Mouse (Mus musculus) liver, embryonic 12.5 days (tissue): ENCODE measurements around the gene Mdm2. TPM values are rescaled to one million over a fixed set of nuclear protein-coding genes. Genes with fewer than 3 reads are reported as not detected.
"Not testable (repeated sequence)": the region's sequence is repeated elsewhere in the genome, so short reads cannot be mapped to it uniquely, and the experiment has no call there.

Source experiments
- ATAC-seq: fragments of 200-750 bp; cut with Nextera tagmentation; 2 replicates; pipeline ENCODE4 v1.8.0; 2017; ENCODE audit warnings: moderate number of reproducible peaks, mild to moderate bottlenecking, moderate library complexity
- H3K27ac ChIP-seq: fragments of 300-500 bp; sonication (generic); 2 replicates; pipeline ENCODE4 v1.5.1; 2016; ENCODE audit warnings: mild to moderate bottlenecking
- H3K27me3 ChIP-seq: fragments of 300-500 bp; sonication (generic); replicated peaks from 2 replicates; pipeline ENCODE4 v1.6.1; 2016; ENCODE audit warnings: mild to moderate bottlenecking, moderate library complexity
- H3K36me3 ChIP-seq: fragments of 300-500 bp; sonication (generic); 2 replicates; pipeline ENCODE4 v1.6.1; 2016; ENCODE audit warnings: mild to moderate bottlenecking, moderate library complexity
- H3K4me1 ChIP-seq: fragments of 300-500 bp; sonication (generic); 2 replicates; pipeline ENCODE4 v1.6.1; 2016
- H3K4me2 ChIP-seq: fragments of 300-500 bp; sonication (generic); 2 replicates; pipeline ENCODE4 v1.6.1; 2016; ENCODE audit warnings: mild to moderate bottlenecking, moderate library complexity
- H3K4me3 ChIP-seq: fragments of 300-500 bp; sonication (generic); 2 replicates; pipeline ENCODE4 v1.5.1; 2016; ENCODE audit warnings: mild to moderate bottlenecking, moderate library complexity
- H3K9ac ChIP-seq: fragments of 300-500 bp; sonication (generic); 2 replicates; pipeline ENCODE4 v1.6.1; 2016; ENCODE audit warnings: mild to moderate bottlenecking, moderate library complexity
- H3K9me3 ChIP-seq: fragments of 300-500 bp; sonication (generic); replicated peaks from 2 replicates; pipeline ENCODE4 v1.6.1; 2016; ENCODE audit warnings: mild to moderate bottlenecking, moderate library complexity
- WGBS: fragments of 180-500 bp; shearing (Covaris S2); methylation state at CpG from one replicate; pipeline ENCODE4 v1.1.7; 2016; ENCODE audit not compliant: insufficient replicate concordance; 5-methylcytosine and 5-hydroxymethylcytosine counted together
- polyA plus RNA-seq: library from polyadenylated mRNA; unstranded; fragments of >200 nt; fragmentation: Nextera tagmentation; extraction: Ambion mirVana; gene quantifications from 2 replicates; pipeline ENCODE4 v1.2.1, GENCODE M21; 2016

Gene Mdm2
- polyA plus RNA-seq, 1 experiment from 2014 or later = 36.9 TPM

- H3K36me3 ChIP-seq = peaks cover 32% of the 10 kb centered on the region
- not testable (repeated sequence) for H3K27ac ChIP-seq, ATAC-seq, H3K9ac ChIP-seq, H3K9me3 ChIP-seq, H3K4me3 ChIP-seq, H3K4me2 ChIP-seq
- H3K27me3 ChIP-seq = peaks cover 11% of the 10 kb centered on the region; the same call in 1 of the 2 replicates
- WGBS = 81% methylated on average over 8 of the region's 8 CpGs
- H3K4me1 ChIP-seq = peaks cover 24% of the 10 kb centered on the region
Observed at GRCm38 (mm10) chr10:117737498-117737897, 26.9 kb upstream of the Mdm2 start.

GRCm38 (mm10) chr10:117737075-117737474 is 26.5 kb upstream of the Mdm2 start:
- Histone ChIP-seq H3K9ac (no peak overlapping the region), H3K27ac (no peak overlapping the region), H3K36me3 (peaks cover 32% of the 10 kb centered on the region), H3K4me1 (peaks cover 28% of the 10 kb centered on the region), H3K27me3 (peaks cover 11% of the 10 kb centered on the region; the same call in 1 of the 2 replicates), H3K4me3 (no peak overlapping the region), H3K9me3 (no peaks in the 10 kb centered on the region), H3K4me2 (no peak overlapping the region)
- 78% methylated on average over 4 of the region's 4 CpGs for WGBS
- ATAC-seq = no peak

GRCm38 (mm10) chr10:117736573-117736972 is 26.0 kb upstream of the Mdm2 start:
- 80% methylated on average over 5 of the region's 5 CpGs for WGBS
- H3K36me3 ChIP-seq = peaks cover 32% of the 10 kb centered on the region

GRCm38 (mm10) chr10:117735396-117735795 is 24.8 kb upstream of the Mdm2 start:
- Histone ChIP-seq H3K4me1 (peaks cover 44% of the 10 kb centered on the region), H3K36me3 (peaks cover 32% of the 10 kb centered on the region), H3K27me3 (peaks cover 11% of the 10 kb centered on the region; the same call in 1 of the 2 replicates)
- not testable (repeated sequence) for H3K4me2 ChIP-seq, ATAC-seq, H3K9me3 ChIP-seq, H3K9ac ChIP-seq, H3K4me3 ChIP-seq, H3K27ac ChIP-seq
- 86% methylated on average over 12 of the region's 12 CpGs for WGBS

More at GRCm38 (mm10) chr10:117736573-117736972, 26.0 kb upstream of the Mdm2 start:
- Histone ChIP-seq H3K27me3 (peaks cover 11% of the 10 kb centered on the region; the same call in 1 of the 2 replicates), H3K4me2 (no peak overlapping the region), H3K4me3 (no peak overlapping the region), H3K4me1 (peaks cover 33% of the 10 kb centered on the region), H3K9ac (no peak overlapping the region), H3K9me3 (no peaks in the 10 kb centered on the region), H3K27ac (no peak overlapping the region)
- no peak for ATAC-seq

GRCm38 (mm10) chr10:117734104-117734852 is 23.7 kb upstream of the Mdm2 start:
- Histone ChIP-seq H3K27me3 (peaks cover 11% of the 10 kb centered on the region; the same call in 1 of the 2 replicates), H3K4me1 (peaks cover 44% of the 10 kb centered on the region), H3K36me3 (peaks cover 24% of the 10 kb centered on the region)
- H3K4me2 ChIP-seq, ATAC-seq, H3K9me3 ChIP-seq, H3K4me3 ChIP-seq, H3K9ac ChIP-seq, H3K27ac ChIP-seq: not testable (repeated sequence)
- WGBS = 57% methylated on average over 10 of the region's 10 CpGs

GRCm38 (mm10) chr10:117733626-117734025 is 23.1 kb upstream of the Mdm2 start:
- H3K4me1 ChIP-seq = peaks cover 38% of the 10 kb centered on the region
- H3K9me3 ChIP-seq, H3K27ac ChIP-seq, H3K9ac ChIP-seq, H3K4me2 ChIP-seq, H3K4me3 ChIP-seq, ATAC-seq: not testable (repeated sequence)
- peaks cover 11% of the 10 kb centered on the region; the same call in 1 of the 2 replicates for H3K27me3 ChIP-seq
- peaks cover 19% of the 10 kb centered on the region for H3K36me3 ChIP-seq
- WGBS = 22% methylated on average over 8 of the region's 8 CpGs

GRCm38 (mm10) chr10:117732962-117733592 is 22.5 kb upstream of the Mdm2 start:
- H3K27me3 ChIP-seq = peaks cover 11% of the 10 kb centered on the region; the same call in 1 of the 2 replicates
- peaks cover 33% of the 10 kb centered on the region for H3K4me1 ChIP-seq
- H3K9me3 ChIP-seq = no peaks in the 10 kb centered on the region
- peaks cover 13% of the 10 kb centered on the region for H3K36me3 ChIP-seq
- H3K27ac ChIP-seq = peak overlapping the region; percentile 81
- 48% methylated on average over 14 of the region's 14 CpGs for WGBS
- ATAC-seq = no peak
- no peak overlapping the region for H3K4me3 ChIP-seq
- no peak overlapping the region for H3K9ac ChIP-seq
- peak overlapping the region; percentile 36 for H3K4me2 ChIP-seq

- H3K27me3 ChIP-seq = peaks cover 11% of the 10 kb centered on the region; the same call in 1 of the 2 replicates
- peaks cover 7% of the 10 kb centered on the region; the same call in 1 of the 2 replicates for H3K36me3 ChIP-seq
- no peaks in the 10 kb centered on the region for H3K9me3 ChIP-seq
- 0 out of 2 replicates have a peak overlapping the region, but pooled peaks have one; percentile 4 for H3K4me3 ChIP-seq
- H3K27ac ChIP-seq = peak overlapping the region; percentile 81
- ATAC-seq = peak; percentile 95
- no peak overlapping the region for H3K9ac ChIP-seq
- peak overlapping the region; percentile 36 for H3K4me2 ChIP-seq
- WGBS = 19% methylated on average over 5 of the region's 5 CpGs
- peaks cover 32% of the 10 kb centered on the region for H3K4me1 ChIP-seq
Observed at GRCm38 (mm10) chr10:117732184-117732583, 21.6 kb upstream of the Mdm2 start.

- Histone ChIP-seq H3K9ac (no peak overlapping the region), H3K27me3 (0 out of 2 replicates have a peak, but pooled peaks cover 4% of the 10 kb centered on the region), H3K4me2 (peak overlapping the region; percentile 50), H3K4me1 (peaks cover 32% of the 10 kb centered on the region), H3K9me3 (no peaks in the 10 kb centered on the region), H3K4me3 (no peak overlapping the region), H3K36me3 (peaks cover 5% of the 10 kb centered on the region; the same call in 1 of the 2 replicates), H3K27ac (peak overlapping the region; percentile 81)
- ATAC-seq = peak; percentile 48
- 29% methylated on average over 15 of the region's 15 CpGs for WGBS
Observed at GRCm38 (mm10) chr10:117731244-117732101, 20.9 kb upstream of the Mdm2 start.

- no peaks in the 10 kb centered on the region for H3K36me3 ChIP-seq
- peaks cover 32% of the 10 kb centered on the region for H3K4me1 ChIP-seq
- no peak overlapping the region for H3K4me3 ChIP-seq
- H3K9me3 ChIP-seq = no peaks in the 10 kb centered on the region
- H3K4me2 ChIP-seq = no peak overlapping the region
- 85% methylated on average over 12 of the region's 12 CpGs for WGBS
- no peak overlapping the region for H3K9ac ChIP-seq
- no peaks in the 10 kb centered on the region for H3K27me3 ChIP-seq
- H3K27ac ChIP-seq = no peak overlapping the region
- no peak for ATAC-seq
Observed at GRCm38 (mm10) chr10:117730637-117731203, 20.2 kb upstream of the Mdm2 start.

- ATAC-seq = no peak
- 82% methylated on average over 7 of the region's 7 CpGs for WGBS
- no peak overlapping the region for H3K9ac ChIP-seq
- no peak overlapping the region for H3K4me3 ChIP-seq
- no peaks in the 10 kb centered on the region for H3K9me3 ChIP-seq
- H3K36me3 ChIP-seq = no peaks in the 10 kb centered on the region
- peaks cover 32% of the 10 kb centered on the region for H3K4me1 ChIP-seq
- no peak overlapping the region for H3K4me2 ChIP-seq
- no peaks in the 10 kb centered on the region for H3K27me3 ChIP-seq
- no peak overlapping the region for H3K27ac ChIP-seq
Observed at GRCm38 (mm10) chr10:117730140-117730539, 19.6 kb upstream of the Mdm2 start.
